Mouse (Mus musculus): Measurements from ENCODE around the gene Hmga1b. TPM values are rescaled to one million over a fixed set of nuclear protein-coding genes. Genes with fewer than 3 reads are reported as not detected.
"Not testable (repeated sequence)": the region's sequence is repeated elsewhere in the genome, so short reads cannot be mapped to it uniquely, and the experiment has no call there.

Gene Hmga1b
- polyA plus RNA-seq, 1 experiment from 2014 or later = 3.9 TPM

GRCm38 (mm10) chr11:120775774-120776469 lies 13.3 kb downstream of the Hmga1b start:
- Histone ChIP-seq H3K4me2 (ENCODE audit: low read depth, low read length) (no peak overlapping the region), H3K4me3 (replicated peaks; ENCODE audit: low read length) (no peak overlapping the region), H3K27me3 (ENCODE audit: control insufficient read depth, insufficient read depth, low read length) (no peaks in the 10 kb centered on the region), H3K9ac (ENCODE audit: low read length) (0 out of 2 replicates have a peak overlapping the region, but pooled peaks have one; percentile 4), H3K27ac (ENCODE audit: low read length) (no peak overlapping the region), H3K36me3 (ENCODE audit: control insufficient read depth, insufficient read depth, low read length) (no peaks in the 10 kb centered on the region), H3K4me1 (ENCODE audit: control insufficient read depth, insufficient read depth, low read length) (peaks cover 6% of the 10 kb centered on the region; the same call in 1 of the 2 replicates), H3K9me3 (replicated peaks; ENCODE audit: control insufficient read depth, low read length) (no peaks in the 10 kb centered on the region)
- peak; percentile 89 for ATAC-seq (ENCODE audit: insufficient read depth, low FRiP score)
- WGBS = 23% methylated on average over 15 of the region's 15 CpGs

- Histone ChIP-seq H3K27ac (ENCODE audit: low read length) (no peak overlapping the region), H3K4me3 (replicated peaks; ENCODE audit: low read length) (no peak overlapping the region), H3K9me3 (replicated peaks; ENCODE audit: control insufficient read depth, low read length) (no peaks in the 10 kb centered on the region), H3K36me3 (ENCODE audit: control insufficient read depth, insufficient read depth, low read length) (no peaks in the 10 kb centered on the region), H3K4me2 (ENCODE audit: low read depth, low read length) (no peak overlapping the region), H3K4me1 (ENCODE audit: control insufficient read depth, insufficient read depth, low read length) (peaks cover 6% of the 10 kb centered on the region; the same call in 1 of the 2 replicates), H3K27me3 (ENCODE audit: control insufficient read depth, insufficient read depth, low read length) (no peaks in the 10 kb centered on the region), H3K9ac (ENCODE audit: low read length) (peak overlapping the region; percentile 26; the same call in 1 of the 2 replicates)
- ATAC-seq (ENCODE audit: insufficient read depth, low FRiP score) = no peak
- 39% methylated on average over 6 of the region's 6 CpGs for WGBS
These were observed 14.5 kb downstream of the Hmga1b start for GRCm38 (mm10) chr11:120777123-120777522.

- H3K4me1 ChIP-seq (ENCODE audit: control insufficient read depth, insufficient read depth, low read length) = peaks cover 15% of the 10 kb centered on the region
- H3K27ac ChIP-seq (ENCODE audit: low read length) = no peak overlapping the region
- H3K27me3 ChIP-seq (ENCODE audit: control insufficient read depth, insufficient read depth, low read length) = no peaks in the 10 kb centered on the region
- H3K36me3 ChIP-seq (ENCODE audit: control insufficient read depth, insufficient read depth, low read length) = no peaks in the 10 kb centered on the region
- WGBS = 97% methylated on average over 1 of the region's 1 CpGs
- no peak overlapping the region for H3K4me2 ChIP-seq (ENCODE audit: low read depth, low read length)
- H3K4me3 ChIP-seq (replicated peaks; ENCODE audit: low read length) = no peak overlapping the region
- H3K9ac ChIP-seq (ENCODE audit: low read length) = no peak overlapping the region
- no peaks in the 10 kb centered on the region for H3K9me3 ChIP-seq (replicated peaks; ENCODE audit: control insufficient read depth, low read length)
- ATAC-seq (ENCODE audit: insufficient read depth, low FRiP score) = no peak
These were observed 17.3 kb downstream of the Hmga1b start for GRCm38 (mm10) chr11:120779876-120780275.

- not testable (repeated sequence) for H3K36me3 ChIP-seq (ENCODE audit: control insufficient read depth, insufficient read depth, low read length); H3K9me3 ChIP-seq (replicated peaks; ENCODE audit: control insufficient read depth, low read length); H3K4me2 ChIP-seq (ENCODE audit: low read depth, low read length); ATAC-seq (ENCODE audit: insufficient read depth, low FRiP score); H3K9ac ChIP-seq (ENCODE audit: low read length); H3K27me3 ChIP-seq (ENCODE audit: control insufficient read depth, insufficient read depth, low read length); H3K4me3 ChIP-seq (replicated peaks; ENCODE audit: low read length); H3K27ac ChIP-seq (ENCODE audit: low read length)
- H3K4me1 ChIP-seq (ENCODE audit: control insufficient read depth, insufficient read depth, low read length) = peaks cover 15% of the 10 kb centered on the region
- WGBS = 92% methylated on average over 6 of the region's 6 CpGs
These were observed 18.8 kb downstream of the Hmga1b start for GRCm38 (mm10) chr11:120781361-120781760.

- H3K36me3 ChIP-seq (ENCODE audit: control insufficient read depth, insufficient read depth, low read length) = peaks cover 5% of the 10 kb centered on the region; the same call in 1 of the 2 replicates
- H3K4me1 ChIP-seq (ENCODE audit: control insufficient read depth, insufficient read depth, low read length) = peaks cover 14% of the 10 kb centered on the region
- H3K4me2 ChIP-seq (ENCODE audit: low read depth, low read length) = peak overlapping the region; percentile 89
- peak overlapping the region; percentile 79 for H3K4me3 ChIP-seq (replicated peaks; ENCODE audit: low read length)
- WGBS = 2% methylated on average over 42 of the region's 42 CpGs
- peak overlapping the region; percentile 68 for H3K27ac ChIP-seq (ENCODE audit: low read length)
- H3K9ac ChIP-seq (ENCODE audit: low read length) = peak overlapping the region; percentile 89
- no peaks in the 10 kb centered on the region for H3K27me3 ChIP-seq (ENCODE audit: control insufficient read depth, insufficient read depth, low read length)
- no peaks in the 10 kb centered on the region for H3K9me3 ChIP-seq (replicated peaks; ENCODE audit: control insufficient read depth, low read length)
- ATAC-seq (ENCODE audit: insufficient read depth, low FRiP score) = peak; percentile 3; the same call in 1 of the 2 replicates
These were observed 21.0 kb downstream of the Hmga1b start for GRCm38 (mm10) chr11:120783426-120784063.

GRCm38 (mm10) chr11:120784064-120784791 lies 21.6 kb downstream of the Hmga1b start, which contains the start of the genes Rfng and Gps1:
Gene Rfng, minus strand, starts transcription at chr11:120784207.
Gene Gps1, plus strand, starts transcription at chr11:120784272.
- peak within 1 kb of the TSS; percentile 89 for H3K9ac ChIP-seq (ENCODE audit: low read length)
- peak within 1 kb of the TSS; percentile 89 for H3K4me2 ChIP-seq (ENCODE audit: low read depth, low read length)
- ATAC-seq (ENCODE audit: insufficient read depth, low FRiP score) = peak; percentile 83
- WGBS = under 1% methylated on average over 93 of the region's 107 CpGs
- peak within 1 kb of the TSS; percentile 68 for H3K27ac ChIP-seq (ENCODE audit: low read length)
- H3K4me1 ChIP-seq (ENCODE audit: control insufficient read depth, insufficient read depth, low read length) = peaks cover 14% of the 10 kb centered on the region
- H3K27me3 ChIP-seq (ENCODE audit: control insufficient read depth, insufficient read depth, low read length) = no peaks in the 10 kb centered on the region
- H3K9me3 ChIP-seq (replicated peaks; ENCODE audit: control insufficient read depth, low read length) = no peaks in the 10 kb centered on the region
- peak within 1 kb of the TSS; percentile 79 for H3K4me3 ChIP-seq (replicated peaks; ENCODE audit: low read length)
- H3K36me3 ChIP-seq (ENCODE audit: control insufficient read depth, insufficient read depth, low read length) = peaks cover 5% of the 10 kb centered on the region; the same call in 1 of the 2 replicates

- H3K27me3 ChIP-seq (ENCODE audit: control insufficient read depth, insufficient read depth, low read length) = no peaks in the 10 kb centered on the region
- H3K4me2 ChIP-seq (ENCODE audit: low read depth, low read length) = peak overlapping the region; percentile 89
- ATAC-seq (ENCODE audit: insufficient read depth, low FRiP score) = no peak
- 28% methylated on average over 9 of the region's 9 CpGs for WGBS
- H3K4me1 ChIP-seq (ENCODE audit: control insufficient read depth, insufficient read depth, low read length) = peaks cover 14% of the 10 kb centered on the region
- H3K4me3 ChIP-seq (replicated peaks; ENCODE audit: low read length) = peak overlapping the region; percentile 79
- peaks cover 7% of the 10 kb centered on the region; the same call in 1 of the 2 replicates for H3K36me3 ChIP-seq (ENCODE audit: control insufficient read depth, insufficient read depth, low read length)
- H3K9ac ChIP-seq (ENCODE audit: low read length) = peak overlapping the region; percentile 89
- no peaks in the 10 kb centered on the region for H3K9me3 ChIP-seq (replicated peaks; ENCODE audit: control insufficient read depth, low read length)
- H3K27ac ChIP-seq (ENCODE audit: low read length) = no peak overlapping the region; the same call in 1 of the 2 replicates
These were observed 22.6 kb downstream of the Hmga1b start for GRCm38 (mm10) chr11:120785145-120785544.

- WGBS = 87% methylated on average over 10 of the region's 10 CpGs
- not testable (repeated sequence) for H3K27me3 ChIP-seq (ENCODE audit: control insufficient read depth, insufficient read depth, low read length); H3K27ac ChIP-seq (ENCODE audit: low read length); H3K4me1 ChIP-seq (ENCODE audit: control insufficient read depth, insufficient read depth, low read length); H3K4me3 ChIP-seq (replicated peaks; ENCODE audit: low read length); H3K9ac ChIP-seq (ENCODE audit: low read length); ATAC-seq (ENCODE audit: insufficient read depth, low FRiP score); H3K9me3 ChIP-seq (replicated peaks; ENCODE audit: control insufficient read depth, low read length); H3K4me2 ChIP-seq (ENCODE audit: low read depth, low read length)
- peaks cover 13% of the 10 kb centered on the region; the same call in 1 of the 2 replicates for H3K36me3 ChIP-seq (ENCODE audit: control insufficient read depth, insufficient read depth, low read length)
These were observed 25.9 kb downstream of the Hmga1b start for GRCm38 (mm10) chr11:120788460-120788859.
